Mouse (Mus musculus) fibroblast of lung, adult 2 months (primary cell): ENCODE results near the gene Il23a.
A peak's percentile ranks its signal among the peaks of the same experiment; 100 is the strongest.
"Not testable (repeated sequence)": the region's sequence is repeated elsewhere in the genome, so short reads cannot be mapped to it uniquely, and the experiment has no call there.

Source experiments
- DNase-seq: peaks from one replicate; pipeline ENCODE4 v3.0.0-alpha.2; 2011; ENCODE audit warnings: low read depth

Il23a gene

DNA sequence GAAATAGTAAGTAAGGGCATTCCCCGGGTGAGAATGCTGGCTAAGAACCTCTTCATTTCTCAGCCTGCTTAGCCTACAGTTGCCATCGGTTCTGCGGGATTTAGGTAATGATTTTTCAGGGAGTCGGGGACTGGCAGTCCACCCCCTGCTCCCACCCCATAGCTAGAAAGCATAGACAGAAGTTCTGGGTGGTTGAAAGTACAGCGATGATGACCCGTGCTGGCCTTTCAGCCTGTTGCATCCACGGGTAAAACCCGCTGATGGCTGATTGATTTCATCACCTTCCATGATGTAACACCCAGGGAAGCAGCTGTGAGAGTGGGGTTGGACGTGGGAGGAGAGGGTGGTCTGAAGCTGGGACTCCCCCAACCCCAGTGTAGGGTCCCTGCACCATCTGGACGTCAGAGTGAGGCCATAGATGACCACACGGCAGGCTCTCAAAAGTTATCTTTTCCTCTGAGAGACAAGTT is at the start of gene Il23a:
Il23a (minus strand) TSS at position 51 of the 470 bp plus-strand sequence.
- no peak for DNase-seq

DNA sequence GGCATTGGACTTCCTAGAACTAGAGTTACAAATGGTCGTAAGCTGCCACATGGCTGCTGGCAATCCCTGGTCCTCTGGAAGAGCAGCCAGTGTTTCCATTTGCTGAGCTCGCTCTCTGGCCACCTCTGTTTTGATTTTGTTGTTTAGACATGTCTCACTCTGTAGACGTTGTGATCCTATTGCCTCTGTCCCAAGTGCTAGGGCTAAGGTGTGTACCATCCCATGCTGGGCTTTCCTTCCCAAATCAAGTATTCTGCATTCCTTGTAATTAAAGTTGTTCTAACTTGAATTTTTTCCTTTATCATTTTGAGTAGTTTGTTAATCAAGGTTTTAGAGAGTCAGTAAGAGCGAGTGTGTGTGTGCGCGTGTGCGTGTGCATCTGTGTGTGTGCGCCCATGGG is 49.0 kb upstream of the Il23a start:
- no peak for DNase-seq

DNA sequence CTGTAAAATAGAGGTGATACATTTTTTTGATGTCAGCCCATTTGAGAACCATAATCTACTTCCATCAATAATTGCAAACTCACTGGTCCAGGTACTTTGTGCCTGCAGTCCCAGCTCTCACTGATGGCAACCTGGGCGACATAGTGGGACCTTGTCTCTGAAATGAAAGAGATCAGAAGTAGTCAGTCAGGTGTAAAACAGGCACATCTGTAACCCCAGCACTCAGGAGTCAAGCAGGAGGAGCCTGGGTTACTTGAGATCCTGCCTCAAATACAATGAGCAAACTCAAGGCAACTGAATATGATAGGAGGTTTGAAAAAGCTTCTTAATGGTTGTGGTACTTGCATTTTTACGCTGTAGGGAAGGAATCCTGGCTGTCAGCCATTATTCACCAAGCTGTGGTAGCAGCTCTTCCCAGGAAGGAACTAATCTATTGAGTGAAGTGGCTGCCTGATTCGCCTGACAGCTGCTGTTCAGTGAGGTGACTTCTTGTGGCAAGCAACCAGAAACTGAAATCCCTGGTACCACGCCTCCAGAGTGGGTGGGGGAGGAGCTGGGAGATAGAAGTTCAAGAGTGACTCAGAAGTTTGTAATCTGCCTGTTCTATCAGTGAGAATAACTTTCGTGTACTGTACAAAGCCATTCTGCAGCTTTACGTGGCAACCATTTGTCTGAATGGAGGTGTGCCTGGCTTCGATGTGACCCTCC is 46.2 kb upstream of the Il23a start:
- DNase-seq, result peak; percentile 35

DNA sequence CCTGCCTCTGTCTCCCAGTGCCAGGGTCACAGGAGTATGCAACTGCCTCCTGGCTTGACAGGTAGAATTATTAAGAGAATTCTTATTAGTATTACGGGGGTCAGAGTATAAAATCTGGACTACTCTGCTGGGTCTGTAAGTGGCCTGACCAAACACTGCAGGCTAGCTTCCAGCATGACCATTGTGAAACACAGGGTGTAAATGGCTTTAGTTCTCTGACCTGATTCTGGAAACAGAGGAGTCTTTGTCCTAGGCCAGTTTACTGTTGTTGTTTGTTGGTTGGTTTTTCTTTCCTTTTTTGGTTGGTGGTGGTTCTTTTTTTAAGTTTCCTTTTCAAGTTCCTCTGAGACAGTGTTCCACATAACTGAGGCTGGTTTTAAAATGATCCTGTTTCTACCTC is 44.9 kb upstream of the Il23a start:
- DNase-seq, result peak; percentile 22

DNA sequence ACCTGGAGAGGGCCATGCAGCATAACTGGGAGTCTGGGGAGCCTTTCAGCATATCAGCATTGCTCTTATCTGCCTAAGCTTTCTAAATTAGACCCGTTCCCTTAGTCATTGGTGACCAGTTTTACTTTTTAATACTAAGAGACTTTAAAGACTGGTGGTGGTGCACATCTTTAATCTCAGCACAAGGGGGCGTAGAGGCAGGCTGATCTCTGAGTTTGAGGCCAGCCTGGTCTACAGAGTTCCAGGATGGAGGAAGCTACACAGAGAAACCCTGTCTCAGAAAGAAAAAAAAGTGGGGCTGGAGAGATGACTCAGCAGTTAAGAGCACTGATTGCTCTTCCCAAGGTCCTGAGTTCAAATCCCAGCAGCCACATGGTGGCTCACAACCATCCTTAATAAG is 41.7 kb upstream of the Il23a start:
- DNase-seq, result no peak

DNA sequence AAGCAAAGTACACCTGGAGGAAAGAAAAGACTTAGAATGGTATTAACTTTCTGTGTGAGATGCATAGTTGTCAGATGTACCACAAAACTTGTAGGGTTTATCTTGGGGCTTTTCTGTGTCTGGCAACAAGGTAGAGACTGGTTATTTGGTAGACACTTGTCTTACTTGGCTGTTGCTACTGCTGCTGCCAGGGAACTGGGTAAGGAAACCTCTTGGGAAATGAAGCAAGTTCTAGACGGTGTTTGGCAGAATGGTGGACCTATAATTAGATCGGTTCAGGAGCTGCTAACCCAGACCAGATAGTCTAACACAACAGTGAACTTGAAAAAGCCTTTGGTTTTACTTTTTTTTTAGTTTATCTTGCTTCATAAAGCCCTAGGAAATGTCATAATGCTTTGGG is 40.4 kb upstream of the Il23a start:
- no peak for DNase-seq

DNA sequence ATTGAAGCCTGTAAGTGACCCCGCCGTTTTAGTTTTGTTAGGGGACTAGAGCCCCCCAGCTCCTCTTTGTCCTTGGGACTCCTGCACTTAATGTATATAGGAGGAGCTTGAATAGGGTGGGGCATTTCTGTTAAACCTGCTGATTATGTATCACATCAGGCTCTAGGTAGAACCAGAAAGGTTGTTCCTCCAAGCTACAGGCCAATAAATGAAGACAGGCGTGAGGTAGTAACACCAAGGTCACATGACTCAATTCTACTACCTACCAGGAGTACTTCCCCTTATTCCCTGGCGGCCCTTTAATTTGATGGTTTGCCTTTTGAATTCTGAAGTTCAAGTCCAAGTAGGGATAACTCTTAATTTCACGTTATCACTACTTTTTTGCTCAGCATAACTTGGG is 39.9 kb upstream of the Il23a start:
- DNase-seq, result no peak

DNA sequence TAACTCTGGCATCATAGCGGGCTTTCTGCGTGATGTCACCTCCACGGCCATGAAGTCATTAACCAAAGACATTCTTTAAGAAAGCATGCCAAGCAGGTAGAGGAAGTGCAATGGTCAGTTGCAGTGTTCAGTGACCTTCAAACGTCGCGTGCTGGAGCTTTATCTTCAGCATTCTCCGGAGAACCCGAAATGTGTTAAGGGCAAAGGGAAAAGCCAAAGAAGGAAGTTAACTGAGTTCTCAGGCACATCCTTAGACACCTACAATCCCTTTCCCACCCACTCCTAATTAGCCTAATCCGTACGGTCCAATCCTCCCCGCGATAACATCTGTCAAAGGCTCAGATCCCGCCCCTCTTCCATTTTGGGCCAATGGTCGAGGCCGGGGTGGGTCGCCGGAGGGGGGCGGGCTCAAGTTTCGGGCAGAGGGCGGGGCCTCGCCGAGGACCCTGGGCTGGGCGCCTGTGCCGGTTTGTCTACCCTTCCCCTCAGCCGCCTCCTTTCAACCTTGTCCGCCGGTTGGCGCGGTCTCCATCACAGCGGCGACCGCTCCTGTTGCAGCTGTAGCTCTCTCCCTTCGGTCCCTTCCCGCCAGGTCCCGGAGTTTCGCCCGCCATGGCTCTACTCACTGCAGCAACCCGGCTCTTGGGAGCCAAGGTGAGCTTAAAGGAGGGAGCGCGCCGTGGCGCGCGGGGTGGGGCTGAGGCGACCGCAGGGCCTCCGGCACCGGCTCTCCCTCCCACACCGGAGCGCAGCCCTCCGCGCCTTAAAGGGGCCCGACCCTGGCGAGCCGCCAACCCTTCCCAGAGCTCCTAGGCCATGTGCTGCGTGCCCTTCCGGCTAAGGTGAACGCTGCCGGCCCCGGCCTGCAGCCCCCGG is 39.0 kb upstream of the Il23a start, which contains the start of gene Cs:
Cs (plus strand) TSS at position 429 of the 876 bp plus-strand sequence.
- DNase-seq, result peak; percentile 90

DNA sequence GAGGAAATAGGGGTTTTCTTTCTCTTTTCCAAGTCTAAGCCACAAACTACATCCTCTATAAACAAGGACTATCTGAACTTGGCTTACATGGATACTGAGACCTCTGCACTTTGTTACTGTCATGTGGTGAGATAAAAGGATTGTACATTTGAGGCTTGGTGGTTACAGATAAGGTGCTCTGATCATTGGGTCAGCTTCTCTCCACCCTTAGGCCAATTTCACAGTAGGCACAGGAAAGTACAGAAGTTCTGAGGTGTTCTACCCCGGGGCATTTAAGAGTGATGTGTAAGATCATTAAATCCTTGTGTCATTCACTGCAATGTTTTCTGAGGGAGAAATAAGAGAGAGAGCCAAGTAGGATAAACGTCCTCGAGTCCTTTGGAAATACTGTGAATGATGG is 38.0 kb upstream of the Il23a start:
- no peak for DNase-seq

DNA sequence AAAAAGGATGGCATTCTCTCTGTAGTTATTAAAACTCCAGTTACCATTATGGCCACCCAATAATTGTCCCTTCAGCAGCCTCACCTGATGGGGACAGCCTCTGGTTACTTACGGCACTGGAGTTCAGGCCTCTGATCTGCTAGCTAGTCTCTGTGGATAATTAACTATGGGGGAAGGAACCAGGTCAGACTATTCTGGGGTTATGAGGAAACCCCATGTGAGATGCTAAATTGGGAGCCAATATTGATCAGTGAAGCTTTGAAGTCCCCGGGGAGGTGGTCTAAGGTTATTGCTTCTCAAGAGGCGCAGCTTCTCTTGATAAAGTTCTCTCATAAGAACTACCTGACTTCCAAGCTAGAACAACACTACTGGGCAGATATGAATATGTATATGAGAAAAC is 37.6 kb upstream of the Il23a start:
- DNase-seq, result no peak

DNA sequence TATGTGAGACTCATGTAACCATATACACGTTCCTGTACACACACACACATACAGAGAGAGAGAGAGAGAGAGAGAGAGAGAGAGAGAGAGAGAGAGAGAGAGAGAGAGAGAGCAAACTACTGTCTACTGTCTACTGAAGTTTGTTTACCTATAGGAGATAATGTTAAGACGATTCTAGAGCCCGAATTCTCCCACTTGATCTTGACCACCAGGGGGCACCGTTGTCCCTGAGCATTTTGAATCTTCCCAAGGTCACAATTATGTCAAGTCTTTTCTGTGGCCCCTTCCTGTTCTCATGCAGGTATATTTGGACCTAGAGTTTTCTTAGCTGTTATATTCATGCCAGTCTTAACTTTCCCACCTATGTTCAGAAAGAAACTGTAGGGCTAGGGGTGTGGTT is 37.0 kb upstream of the Il23a start:
- peak; percentile 58 for DNase-seq

DNA sequence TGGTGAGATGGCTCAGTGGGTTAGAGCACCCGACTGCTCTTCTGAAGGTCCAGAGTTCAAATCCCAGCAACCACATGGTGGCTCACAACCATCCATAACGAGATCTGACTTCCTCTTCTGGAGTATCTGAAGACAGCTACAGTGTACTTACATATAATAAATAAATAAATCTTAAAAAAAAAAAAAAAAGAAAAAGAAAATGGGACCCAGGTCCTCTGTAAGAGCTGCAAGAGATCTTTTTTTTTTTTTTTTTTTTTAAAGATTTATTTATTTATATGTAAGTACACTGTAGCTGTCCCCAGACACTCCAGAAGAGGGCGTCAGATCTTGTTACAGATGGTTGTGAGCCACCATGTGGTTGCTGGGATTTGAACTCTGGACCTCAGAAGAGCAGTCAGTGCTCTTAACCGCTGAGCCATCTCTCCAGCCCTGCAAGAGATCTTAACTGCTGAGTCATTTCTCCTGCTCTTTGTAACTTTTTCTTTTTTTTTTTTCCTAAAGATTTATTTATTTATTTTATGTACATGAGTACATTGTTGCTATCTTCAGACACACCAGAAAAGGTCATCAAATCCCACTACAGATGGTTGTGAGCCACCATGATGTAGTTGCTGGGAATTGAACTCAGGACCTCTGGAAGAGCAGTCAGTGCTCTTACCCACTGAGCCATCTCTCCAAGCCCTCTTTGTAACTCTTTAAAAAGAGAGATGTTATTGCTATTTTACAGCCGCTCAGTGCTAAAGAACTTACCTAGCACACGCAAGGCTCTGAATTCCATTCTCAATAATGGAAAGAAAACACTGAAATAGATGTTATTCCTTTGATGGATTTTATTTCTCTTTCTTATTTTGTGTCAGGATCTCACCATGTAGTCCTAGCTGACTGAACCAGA is 34.1 kb upstream of the Il23a start:
- not testable (repeated sequence) for DNase-seq

DNA sequence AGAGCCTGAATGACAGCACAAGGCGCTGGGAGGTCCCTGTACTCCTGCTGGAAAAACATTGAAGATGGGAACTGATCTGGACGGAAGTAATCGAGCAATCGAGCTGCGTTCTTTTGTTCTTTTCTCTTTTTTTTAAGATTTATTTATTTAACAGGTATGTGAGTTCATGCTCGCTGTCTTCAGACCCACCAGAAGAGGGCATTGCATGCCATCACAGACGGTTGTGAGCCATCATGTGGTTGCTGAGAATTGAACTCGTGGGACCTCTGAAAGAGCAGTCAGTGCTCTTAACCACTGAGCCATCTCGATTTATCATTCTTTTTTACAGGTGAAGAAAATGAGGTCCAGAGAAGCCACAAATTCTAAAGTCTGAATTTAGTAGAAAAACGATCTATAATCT is 29.1 kb upstream of the Il23a start:
- no peak for DNase-seq

DNA sequence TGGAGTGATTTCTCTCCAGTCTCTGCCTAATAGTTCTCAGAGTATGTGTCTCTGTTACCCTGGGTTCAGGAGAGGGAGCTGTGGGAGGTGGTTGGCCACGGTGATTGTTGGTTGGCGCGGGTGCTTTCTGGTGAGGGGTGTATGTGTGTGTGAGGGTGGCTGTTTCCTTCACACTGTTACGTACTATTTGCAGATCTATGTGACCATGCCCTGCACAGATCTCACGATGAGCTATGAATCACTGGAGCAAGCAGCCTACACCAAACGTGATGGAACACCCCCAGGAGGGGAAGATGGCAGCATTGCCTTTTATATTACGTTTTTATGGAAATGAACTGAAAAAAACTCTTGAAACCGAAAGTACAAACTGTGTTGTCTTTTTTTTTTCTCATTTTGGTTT is 28.3 kb upstream of the Il23a start:
- no peak for DNase-seq

DNA sequence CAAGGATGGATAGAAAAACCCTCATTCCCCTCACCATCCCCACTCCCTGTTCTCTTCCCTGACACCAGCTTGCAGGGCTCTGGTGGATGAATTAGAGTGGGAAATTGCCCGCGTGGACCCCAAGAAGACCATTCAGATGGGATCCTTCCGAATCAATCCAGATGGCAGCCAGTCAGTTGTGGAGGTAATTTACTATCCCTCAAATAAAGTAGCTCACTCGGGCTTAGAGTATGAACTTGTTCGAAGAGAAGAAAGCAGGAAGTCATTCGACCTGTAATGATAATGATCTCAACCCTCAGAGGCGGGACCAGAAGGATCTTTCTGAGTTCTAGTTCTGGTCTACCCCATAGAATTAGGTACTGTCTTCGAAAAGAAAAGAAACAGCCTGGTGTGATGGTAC is 25.0 kb upstream of the Il23a start:
- no peak for DNase-seq

DNA sequence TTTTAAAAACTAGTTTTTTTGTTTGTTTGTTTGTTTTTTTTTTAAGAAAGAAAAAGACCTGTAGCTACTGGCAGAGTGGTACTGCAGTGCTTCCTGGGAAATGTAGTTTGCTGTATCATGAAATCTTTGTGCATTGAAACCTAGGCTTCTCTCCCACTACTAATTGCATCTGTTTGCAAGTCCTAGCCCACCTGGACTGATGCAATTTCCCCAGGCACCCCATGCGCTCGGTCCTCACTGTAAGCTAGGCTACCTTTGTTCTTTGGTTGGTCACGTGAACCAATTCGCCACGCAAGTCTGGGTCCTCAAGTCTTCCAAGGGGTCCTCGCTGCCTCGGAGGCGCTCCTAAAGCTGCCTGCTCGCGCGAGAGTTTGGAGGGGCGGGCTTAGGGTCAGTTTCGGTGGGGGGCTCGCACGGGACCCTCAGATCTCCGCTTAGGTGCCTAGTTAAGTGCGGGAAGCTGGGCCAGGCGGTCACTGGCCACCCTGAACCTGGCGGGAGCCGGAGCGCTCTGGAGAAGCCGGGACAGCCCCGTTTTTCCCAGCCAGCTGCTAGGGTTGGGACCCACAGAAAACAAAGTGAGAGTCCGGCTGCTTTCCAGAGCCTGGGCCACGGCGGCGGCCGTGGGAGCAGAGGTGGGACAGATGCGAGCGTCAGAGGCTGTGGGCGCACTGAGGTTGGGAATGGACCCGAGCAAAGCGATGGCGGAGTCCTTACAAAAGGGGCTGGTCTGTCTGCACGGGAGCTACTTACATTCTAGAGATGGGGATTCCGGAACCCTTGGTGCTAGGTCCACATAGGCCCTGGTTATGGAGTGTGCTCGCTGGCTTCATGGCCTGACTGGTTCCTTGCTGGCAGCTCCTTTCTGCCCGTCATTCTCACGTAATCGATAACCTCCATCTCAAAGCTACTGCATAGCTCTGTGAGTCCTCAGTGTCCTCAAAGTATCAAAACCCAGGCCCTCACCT is 23.9 kb upstream of the Il23a start, which contains the start of gene Cnpy2:
Cnpy2 (plus strand) TSS at position 319 of the 968 bp plus-strand sequence.
- peak; percentile 82 for DNase-seq

DNA sequence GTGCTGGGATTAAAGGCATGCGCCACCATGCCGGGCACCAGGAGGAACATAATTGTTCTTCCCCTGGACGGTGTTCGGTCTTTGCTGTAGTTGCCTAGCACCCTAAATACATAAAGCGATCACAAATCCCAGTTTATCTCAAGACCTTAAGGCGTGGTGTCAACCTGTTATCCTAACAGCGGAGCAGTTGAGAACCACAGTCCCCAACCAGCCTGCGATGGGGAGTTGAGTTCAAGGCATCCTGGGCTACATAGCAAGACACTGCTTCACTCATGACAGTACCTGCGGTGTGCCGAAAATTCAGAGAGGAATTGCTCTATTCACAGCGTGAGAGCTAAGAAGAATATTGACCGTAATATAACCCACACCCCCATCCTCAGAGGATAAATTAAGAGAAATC is 23.1 kb upstream of the Il23a start:
- no peak for DNase-seq

DNA sequence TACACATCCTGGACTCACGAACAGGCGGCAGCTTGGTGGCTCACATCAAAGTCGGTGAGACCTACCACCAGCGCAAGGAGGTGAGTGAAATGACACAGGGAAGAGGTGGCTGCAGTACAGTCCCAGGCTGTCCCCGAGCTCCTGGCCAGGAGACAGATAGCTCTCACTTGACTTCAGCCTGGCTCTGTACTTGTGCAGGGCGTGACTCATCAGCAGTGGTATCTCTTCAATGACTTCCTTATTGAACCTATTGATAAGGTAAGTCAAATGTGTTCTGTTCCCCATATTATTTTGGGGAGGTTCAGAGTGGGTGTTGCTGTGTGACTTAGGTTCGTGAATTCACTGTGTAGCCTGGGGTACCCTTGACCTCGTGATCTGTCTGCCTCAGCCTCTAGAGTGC is 17.0 kb upstream of the Il23a start:
- no peak for DNase-seq

DNA sequence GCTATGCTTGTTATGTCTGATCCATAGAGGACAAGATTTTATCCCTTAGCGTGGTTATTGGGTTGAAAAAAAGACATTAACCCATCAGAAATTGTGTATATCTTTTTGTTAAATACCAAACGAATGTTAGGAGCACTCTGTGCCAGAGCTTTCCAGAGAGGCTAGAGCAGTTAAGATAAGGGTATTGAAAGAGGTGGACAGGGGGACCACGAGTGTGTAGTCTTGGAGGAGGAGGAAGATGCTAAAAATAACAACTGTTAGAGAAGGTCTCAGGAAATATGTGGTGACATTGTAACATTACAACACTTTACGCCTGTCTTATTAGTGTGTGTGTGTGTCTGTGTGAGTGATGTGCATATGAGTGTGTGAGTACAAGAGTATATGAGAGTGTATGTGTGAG is 12.3 kb upstream of the Il23a start:
- DNase-seq, result no peak

DNA sequence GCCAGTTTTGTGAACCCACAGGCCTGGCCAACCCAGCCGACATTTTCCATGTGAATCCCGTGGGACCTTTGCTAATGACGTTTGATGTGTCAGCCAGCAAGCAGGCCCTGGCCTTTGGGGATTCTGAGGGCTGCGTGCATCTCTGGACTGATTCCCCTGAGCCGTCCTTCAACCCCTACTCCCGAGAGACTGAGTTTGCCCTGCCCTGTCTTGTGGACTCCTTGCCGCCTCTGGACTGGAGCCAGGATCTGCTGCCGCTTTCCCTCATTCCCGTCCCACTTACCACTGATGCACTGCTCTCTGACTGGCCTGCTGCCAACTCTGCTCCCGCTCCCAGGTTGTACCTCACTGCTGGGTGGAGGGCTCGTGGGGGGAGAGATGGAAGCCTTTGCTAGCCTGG is 11.6 kb upstream of the Il23a start:
- no peak for DNase-seq

DNA sequence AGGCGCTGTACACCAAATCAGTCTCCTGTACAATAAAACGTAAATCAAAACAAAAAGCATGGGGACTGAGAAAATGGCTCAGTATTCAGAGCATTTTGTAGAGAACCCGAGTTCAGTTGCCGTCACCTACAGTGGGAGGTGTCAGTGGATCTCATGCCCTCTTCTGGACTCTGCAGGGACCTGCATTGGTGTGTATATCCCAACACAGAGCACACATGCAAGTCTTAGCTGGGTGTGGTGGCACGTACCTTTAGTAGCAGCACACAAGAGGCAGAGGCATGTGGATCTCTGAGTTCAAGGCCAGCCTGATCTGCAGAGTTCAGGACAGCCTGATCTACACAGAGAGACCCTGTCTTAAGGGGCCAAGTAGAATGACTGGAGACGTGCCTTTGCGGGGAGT is 11.1 kb upstream of the Il23a start:
- DNase-seq, result no peak
